Mouse (Mus musculus) lung, postnatal 4 days (tissue): Measurements from ENCODE around the gene Hs3st6.
"Not testable (repeated sequence)": the region's sequence is repeated elsewhere in the genome, so short reads cannot be mapped to it uniquely, and the experiment has no call there.

ENCODE experiments used
- DNase-seq, 2 experiments: peaks; one replicate each; pipeline ENCODE4 v3.0.0; 2021

Hs3st6 gene

DNA sequence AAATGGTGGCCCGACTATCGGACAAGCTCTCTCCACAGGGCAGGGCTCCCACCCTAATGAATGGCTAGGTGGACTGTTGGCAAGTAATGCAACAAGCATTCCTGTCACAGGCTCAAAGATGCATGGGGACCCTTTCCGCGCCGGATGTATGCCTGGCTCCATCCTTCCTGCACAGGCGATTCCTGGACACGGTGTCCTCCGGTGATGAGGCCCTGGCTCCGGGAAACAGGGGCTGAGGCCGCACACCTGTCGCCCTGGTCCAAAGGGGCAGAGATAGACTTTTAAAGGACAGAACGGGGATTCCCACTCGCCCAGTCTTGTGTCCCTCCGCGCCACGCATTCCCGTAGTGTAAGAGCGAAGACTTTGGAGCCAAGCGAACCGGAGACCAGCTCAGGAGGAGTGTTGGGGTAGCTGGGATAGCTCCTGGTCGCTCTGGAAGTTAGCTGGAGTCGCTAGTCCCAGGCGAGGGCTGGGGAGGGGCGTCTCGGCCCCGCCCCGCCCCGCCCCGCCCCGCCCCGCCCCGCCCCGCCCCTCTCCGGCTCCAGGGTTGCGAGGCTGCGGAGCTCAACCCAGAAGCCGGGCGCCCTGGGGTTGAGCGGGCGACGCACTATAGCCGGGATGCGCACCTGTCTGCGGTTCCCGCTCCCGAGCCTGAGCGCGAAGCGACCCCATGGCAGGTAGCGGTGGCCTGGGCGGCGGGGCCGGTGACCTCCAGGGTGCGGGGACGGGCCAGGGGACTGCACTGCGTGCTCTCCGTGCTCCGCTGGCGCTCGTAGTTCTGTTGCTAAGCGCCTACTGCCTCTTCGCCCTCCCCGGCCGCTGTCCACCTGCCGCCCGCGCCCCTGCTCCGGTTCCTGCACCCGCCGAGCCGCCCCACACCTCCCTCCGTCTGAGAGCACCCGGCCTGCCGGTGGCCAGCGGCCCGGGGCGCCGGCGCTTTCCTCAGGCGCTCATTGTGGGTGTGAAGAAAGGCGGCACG is at the start of gene Hs3st6:
TSS of gene Hs3st6 (plus strand) at position 574 of the 980 bp plus-strand sequence.
- DNase-seq: no peak

DNA sequence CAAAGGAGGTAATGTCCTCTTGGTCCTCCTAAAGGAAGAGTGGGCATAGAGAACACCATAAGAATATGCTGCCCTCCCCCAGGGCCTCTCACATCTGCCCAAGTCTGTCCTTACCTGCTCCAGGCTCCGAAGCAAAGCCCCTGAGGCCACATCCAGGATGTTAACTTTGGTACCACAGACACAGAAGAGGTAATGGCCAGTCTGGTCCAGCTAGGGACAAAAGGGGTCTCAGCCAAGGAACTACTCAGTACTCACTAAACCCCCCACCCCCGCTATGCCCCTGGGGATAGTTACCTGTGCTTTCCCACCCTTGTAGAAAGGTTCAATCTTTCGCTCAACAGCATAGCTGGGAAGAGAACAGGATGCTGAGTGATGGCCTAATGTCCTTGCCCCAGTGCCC is 47.0 kb upstream of the Hs3st6 start:
- DNase-seq: no peak

DNA sequence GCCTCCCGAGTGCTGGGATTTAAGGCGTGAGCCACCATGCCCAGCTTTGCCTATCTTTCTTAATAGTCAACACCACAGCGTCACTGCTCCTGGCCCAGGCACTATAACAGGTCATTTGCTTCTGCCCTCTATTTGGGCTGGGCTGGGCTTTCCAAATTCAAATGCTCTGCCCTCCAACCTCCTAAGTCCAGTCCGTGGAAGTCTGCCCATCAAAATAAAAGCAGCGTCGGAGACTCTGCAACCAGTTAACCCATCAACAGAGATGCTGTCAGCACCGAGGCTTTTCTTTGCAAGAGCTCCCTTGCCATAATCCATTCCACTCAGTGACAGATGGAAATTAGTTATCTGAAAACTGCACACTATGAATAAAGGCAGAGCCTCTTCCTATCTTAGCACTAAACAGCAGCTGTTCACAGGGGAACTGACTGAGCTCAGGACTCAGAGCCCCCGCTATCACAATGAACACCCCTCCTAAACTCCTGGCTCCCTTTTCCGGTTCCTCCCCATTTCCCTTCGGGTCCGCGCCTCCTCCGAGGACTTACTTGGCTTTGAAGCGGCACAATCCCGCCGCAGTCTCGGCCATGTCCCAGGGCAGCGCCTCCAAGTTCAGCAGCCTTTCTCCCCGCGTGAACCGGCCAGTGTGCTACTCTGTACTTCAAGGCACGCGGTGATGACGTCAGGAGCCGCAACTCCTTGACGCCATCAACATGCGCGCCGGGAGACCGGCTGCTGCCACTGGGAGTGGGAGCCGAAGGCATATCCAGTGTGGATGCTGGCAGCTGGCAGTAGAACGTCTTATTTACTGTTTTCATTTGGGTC is 45.6 kb upstream of the Hs3st6 start, which contains the start of gene Tbl3:
TSS of gene Tbl3 (minus strand) at position 679 of the 819 bp plus-strand sequence.
- DNase-seq: peak; percentile 95 to 96

DNA sequence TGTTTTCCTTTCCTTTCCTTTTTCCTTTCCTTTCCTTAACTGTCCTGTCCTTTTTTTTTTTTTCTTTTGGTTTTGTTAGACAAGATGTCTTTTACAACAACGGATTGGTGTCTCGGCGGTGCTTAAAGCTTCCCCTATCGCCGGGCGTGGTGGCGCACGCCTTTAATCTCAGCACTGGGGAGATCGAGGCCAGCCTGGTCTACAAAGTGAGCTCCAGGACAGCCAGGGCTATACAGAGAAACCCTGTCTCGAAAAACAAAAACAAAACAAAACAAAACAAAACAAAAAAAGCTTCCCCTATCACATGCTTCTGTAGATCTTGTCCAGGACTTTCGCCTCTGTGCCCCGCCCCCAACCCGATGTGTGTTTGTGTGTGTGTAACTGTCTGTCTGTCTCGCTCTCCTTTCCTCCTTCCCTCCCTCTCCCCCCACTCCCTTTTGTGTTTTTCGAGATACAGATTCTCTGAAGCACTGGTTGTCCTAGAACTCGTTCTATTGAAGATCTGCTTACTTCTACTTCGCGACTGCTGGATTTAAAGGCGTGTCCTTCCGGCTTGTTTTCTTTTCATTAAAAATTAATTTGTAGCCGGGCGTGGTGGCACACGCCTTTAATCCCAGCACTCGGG is 44.9 kb upstream of the Hs3st6 start:
- peak in 1 of 2 experiments; percentile 14 for DNase-seq

DNA sequence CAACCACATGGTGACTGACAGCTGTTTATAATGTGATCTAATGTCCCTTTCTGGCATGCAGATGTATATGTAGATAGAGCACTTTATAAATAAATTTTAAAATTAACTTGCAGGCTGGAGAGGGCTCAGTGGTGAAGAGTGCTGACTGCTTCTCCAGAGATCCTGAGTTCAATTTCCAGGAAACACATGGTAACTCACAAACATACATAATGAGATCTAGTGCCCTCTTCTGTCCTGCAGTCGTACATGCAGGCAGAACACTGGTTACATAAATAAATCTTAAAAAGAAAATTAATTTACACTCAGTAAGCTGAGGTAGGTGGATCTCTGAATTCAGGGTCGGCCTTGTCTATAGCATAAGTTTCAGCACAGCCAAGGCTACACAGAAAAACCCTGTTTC is 44.1 kb upstream of the Hs3st6 start:
- DNase-seq: no peak

DNA sequence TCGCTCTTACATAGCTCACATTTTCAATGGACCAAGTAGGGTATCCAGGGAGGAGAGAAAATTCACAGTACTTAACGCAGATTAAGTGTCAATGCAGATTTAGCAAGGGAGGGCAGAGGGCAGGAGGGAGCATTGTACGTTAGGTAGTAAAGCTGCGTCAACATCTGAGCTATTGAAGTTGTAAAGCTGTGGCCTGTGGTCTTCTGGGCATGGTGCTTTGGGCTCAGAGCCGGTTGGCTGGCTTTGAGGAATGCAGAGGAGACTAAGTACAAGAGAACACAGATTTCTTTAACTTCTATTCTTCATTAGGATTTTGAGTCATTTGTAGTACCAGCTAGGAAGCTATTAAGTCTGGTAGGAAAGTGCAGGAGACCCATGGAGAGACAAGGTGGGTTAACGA is 37.2 kb upstream of the Hs3st6 start:
- DNase-seq: no peak

DNA sequence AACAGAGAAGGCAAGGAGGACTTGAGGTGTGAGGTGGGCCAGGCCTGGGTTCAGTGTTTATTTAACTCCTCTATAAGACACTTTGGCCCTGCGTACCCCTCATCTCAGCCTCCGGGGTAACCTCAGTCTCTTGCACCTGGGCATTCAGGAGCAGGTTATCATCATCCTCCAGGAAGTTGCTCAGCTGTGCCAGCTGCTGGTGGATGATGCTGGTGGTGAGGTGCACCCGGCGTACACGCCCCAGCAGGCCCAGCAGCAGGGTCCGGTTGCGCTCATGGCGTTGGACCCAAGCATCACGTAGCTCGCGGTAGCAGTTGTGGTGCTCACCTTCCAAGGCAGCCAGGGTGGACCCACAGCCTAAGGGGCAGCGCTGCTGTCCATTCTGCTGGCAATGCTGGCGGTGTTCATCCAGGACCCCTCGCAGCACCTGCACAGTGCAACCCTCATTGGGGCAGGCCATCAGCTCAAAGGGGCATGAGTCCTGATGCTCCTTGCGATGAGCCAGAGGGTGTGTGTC is 36.6 kb upstream of the Hs3st6 start:
- DNase-seq: peak in 1 of 2 experiments; percentile 22

DNA sequence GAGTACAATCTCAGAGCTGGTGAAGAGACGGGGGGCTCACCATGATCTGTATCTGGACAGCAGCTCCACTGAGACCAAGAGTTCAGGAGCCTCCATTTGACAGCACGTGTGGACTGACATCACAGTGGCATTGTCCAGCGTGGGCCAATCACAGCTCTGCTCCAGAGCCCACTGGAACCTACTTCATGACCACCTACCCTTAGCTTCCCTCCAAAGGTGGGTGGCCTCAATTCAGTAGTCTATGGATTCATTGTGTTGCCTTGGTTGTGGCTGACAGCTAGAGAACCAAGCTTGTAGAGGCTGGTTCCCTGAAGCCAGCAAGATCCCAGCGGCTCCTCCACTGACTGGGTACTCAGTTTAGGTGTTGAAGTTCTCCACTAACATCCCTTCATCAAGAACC is 34.8 kb upstream of the Hs3st6 start, which contains the start of the genes Rnf151 and Rps2:
TSS of gene Rnf151 (minus strand) at position 121 of the 400 bp plus-strand sequence.
TSS of gene Rps2 (plus strand) at position 174 of the 400 bp plus-strand sequence.
- no peak for DNase-seq

DNA sequence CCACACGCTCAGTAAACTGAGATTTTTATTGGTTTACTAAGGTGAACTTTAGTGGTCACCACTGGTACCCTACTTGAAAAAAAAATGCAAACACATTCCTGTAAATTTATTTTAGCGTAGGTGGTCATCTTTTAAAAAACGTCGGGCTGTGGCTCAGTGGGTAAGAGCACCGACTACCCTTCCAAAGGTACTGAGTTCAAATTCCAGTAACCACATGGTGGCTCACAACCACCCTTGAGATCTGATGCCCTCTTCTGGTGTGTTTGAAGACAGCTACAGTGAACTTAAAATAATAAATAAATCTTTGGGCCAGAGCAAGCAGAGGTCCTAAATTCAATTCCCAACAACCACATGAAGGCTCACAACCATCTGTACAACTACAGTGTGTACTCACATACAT is 33.9 kb upstream of the Hs3st6 start:
- not testable (repeated sequence) for DNase-seq

DNA sequence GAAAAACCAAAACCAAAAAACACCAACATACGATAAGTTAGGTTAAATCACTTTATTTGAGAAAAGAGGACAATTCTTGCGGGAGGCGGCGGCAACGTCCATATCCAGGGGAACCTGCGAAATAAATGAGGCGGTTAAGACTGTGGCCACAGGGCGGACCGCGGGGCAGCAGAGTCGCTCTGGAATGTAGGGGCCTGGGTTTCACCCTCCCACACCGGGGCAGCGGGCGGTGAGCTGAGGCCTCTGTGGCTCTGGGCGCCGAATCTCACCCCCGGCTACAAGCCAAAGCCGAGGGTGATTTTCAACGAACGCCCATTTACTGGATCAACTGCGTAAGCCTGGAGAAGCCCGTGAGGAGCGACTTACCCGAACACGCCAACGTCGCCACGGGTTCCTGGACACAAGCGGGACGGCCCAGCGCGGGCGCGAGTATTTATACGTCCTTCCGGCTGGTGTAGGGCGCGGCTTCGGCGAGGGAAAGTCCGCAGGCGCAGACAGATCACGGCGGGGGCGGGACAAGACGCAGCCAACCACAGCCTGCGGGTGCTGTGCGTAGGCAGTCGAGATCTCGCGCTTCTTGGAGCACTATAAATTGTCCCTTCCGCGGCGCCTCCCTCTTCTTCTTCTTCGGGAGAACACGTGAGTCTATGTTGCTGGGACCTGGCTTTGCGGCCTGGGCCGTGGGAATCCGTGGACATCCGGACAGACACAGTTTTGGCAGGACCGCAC is 33.1 kb upstream of the Hs3st6 start:
- DNase-seq: peak; percentile 99

DNA sequence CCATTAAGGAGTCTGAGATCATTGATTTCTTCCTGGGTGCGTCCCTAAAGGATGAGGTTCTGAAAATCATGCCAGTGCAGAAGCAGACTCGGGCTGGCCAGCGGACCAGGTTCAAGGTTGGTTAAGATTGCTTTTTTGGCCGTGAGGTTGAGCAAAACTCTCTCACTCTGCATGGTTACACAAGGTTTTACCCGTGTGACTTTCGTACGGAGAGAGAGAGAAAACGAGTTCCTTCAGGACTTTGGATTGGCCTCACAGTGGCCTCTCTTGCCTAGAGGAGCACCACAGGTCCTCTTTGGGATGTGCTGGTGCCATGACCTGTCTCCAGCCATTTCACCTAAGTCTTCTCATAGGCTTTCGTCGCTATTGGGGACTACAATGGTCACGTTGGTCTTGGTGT is 32.2 kb upstream of the Hs3st6 start:
- peak in 1 of 2 experiments; percentile 19 for DNase-seq

DNA sequence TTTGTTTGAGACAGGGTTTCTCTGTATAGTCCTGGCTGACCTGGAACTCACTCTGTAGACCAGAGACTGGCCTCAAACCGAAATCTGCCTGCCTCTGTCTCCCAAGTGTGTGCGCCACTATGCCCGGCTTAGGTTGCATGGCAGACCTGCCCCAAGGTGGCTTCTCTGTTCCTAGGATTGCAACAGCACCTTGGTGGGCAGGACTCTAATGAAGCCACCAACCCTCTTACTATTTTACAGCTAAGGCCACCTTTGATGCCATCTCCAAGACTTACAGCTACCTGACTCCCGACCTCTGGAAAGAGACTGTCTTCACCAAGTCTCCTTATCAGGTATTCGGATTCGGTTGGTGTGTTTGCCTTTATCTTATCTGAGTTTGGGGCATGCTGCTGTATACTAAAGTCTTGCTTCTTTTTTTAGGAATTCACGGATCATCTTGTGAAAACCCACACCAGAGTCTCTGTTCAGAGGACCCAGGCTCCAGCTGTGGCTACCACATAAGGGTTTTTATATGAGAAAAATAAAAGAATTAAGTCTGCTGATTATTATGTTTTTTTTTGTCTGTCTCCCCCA is 31.3 kb upstream of the Hs3st6 start:
- peak in 1 of 2 experiments; percentile 14 for DNase-seq

DNA sequence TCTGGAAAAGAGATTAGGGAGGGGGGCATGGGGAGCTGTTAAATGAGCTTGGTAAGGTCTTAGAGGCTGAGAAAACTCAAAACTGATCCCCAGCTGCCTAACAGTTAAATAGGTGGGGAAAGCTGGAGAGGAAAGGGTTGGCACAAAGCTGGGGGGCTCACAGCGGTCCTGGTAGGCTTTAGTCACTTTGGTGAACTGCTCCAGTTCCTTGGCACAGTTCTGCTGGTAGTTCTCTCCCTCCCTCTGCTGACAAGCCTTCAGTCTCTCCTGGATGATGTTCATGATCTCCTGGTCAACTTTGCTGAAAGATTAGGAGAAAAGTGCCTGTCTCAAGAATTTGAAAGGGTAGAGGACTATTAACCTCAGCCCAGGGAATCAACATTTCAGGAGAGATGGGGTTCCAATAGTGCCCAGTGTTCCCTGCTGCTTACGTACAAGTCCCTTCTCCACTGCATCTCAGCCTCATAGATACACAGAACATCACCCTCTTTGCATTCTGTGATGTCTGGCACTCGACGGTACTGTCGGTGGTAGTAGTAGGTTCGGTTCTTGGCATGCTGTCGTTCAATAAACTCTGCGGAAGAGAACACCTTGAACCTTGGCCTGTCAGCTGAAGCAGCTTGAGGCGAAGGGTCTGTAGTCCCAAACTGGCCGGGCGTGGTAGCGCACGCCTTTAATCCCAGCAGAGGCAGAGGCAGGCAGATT is 30.4 kb upstream of the Hs3st6 start:
- peak in 1 of 2 experiments; percentile 17 for DNase-seq

DNA sequence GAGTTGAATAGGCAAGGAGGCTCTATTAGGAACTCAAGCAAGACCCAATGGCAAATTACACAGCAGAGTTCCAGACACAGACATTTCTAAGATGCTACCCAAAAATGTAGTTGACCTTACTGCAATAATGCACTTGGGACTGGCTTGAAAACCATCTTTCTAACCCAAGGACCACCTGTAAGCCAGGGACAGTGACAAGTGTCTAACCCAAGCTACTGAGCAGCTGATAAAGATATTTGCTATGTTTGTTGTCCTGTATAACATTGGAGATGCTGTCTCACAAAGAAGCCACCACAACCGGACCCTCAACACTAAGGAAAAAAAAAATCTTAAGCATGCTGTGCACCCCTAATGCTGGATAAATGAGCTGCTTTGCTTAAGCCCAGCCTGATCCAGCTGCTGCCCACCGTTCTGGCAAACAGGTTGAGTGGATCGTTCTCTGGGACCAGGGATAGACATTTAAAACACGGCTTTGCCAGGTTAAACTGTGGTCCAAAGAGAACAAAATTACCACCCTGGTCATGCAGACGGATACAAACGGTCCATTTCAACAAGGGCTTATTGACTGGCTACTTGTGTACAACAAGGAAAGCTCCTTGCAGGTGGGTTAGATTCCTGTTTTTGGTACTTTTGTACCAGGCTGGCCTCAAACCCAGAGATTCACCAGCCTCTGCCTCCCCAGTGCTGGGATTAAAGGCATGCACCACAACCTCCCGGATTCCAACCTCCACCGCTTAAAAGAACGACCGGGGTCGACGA is 29.5 kb upstream of the Hs3st6 start:
- no peak for DNase-seq

DNA sequence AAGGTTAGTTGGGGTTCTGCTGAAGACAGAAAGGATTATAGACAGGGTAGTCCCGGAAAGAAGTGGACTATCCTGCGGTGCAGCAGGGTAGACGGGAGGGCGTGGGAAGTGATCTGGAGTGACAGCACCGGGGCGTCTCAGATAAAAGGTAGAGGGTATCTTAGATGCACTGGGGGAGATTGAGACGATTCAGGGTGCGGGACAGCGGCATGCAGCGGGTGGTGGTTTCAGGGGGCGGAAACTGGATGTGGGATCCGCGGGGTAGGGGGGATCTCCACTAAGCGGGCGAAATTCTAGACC is 29.0 kb upstream of the Hs3st6 start:
- no peak for DNase-seq

DNA sequence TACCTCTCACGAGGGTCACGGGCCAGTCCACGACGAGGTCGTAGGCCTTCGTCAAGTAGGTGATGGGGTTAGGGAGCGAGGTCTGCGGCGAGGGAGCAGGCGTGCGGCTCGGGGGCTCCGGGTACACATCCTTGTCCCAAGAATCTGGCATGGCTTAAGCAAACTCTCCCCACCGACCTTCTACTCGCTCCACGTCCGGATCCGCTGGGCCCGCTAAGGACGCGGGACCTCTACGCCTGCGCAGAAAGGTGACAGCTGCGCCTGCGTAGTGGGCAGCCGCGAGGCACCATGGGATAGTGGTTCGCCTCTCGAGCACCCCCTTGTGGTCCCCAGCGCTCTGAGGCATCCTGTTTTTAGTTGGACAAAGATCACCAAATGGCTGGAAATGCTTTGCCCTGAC is 28.6 kb upstream of the Hs3st6 start, which contains the start of gene Ndufb10:
TSS of gene Ndufb10 (minus strand) at position 295 of the 400 bp plus-strand sequence.
- DNase-seq: peak; percentile 95 to 98

DNA sequence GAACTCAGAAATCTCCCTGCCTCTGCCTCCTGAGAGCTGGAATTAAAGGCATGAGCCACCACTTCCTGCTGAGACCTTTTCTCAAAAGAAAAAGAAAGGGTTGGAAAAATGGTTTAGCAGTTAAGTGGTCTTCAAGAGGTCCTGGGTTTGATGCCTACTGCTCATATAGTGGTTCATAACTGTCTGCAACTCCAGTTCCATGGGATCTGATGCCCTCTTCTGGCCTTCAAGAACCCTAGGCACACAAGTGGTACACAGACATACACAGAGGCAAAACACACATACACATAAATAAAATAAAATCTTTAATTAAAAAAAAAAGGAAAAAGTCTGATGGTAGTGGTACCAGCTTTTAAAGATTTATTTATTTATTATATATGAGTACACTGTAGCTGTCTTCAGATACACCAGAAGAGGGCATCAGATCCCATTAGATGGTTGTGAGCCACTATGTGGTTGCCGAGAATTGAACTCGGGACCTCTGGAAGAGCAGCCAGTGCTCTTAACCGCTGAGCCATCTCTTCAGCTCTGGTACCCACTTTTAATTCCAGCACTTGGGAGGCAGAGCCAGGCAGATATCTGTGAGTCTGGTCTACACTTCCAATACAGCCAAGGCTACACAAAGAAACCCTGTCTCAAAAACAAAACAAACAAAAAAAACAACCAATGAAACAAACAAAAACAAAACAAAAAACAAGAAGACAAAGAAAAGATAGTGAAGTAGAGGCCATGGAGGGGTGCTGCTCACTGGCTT is 27.0 kb upstream of the Hs3st6 start:
- DNase-seq: no peak

DNA sequence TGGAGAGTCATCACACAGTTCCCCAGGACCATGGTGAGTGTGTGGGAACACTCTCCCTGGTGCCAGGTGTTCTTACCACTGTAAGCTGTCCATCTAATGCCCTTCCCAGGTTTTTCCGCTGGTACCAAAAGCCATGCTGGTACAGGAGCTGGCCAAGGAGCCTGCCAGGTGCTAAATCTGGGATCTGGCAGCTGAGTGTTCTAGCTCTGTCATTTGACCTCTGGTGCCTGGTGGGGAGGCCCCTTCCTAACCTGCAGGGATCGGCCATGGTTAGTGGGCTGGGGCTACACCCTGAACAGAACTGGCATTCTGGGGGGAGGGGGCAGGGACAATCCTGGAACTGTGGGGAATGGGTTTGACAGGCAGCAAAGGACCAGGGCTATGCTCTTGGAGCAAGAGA is 25.2 kb upstream of the Hs3st6 start, which contains the start of gene Rpl3l:
TSS of gene Rpl3l (plus strand) at position 203 of the 400 bp plus-strand sequence.
- DNase-seq: no peak

DNA sequence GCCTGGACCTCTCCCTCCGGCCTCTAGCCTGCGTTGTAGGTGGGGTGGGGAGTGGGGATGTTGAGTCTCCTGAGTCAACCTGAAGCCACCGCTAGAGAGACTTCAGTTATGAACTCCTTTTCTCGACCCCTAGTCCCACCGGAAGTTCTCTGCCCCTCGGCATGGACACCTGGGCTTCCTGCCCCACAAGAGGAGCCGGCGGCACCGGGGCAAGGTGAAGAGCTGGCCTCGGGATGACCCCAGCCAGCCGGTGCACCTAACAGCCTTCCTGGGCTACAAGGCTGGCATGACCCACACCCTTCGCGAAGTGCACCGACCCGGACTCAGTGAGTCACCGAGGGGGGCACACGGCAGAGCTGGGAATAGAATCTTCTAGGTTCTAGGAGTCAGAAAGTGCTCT is 24.6 kb upstream of the Hs3st6 start:
- no peak for DNase-seq
